Mouse (Mus musculus) CD4-positive, CD25-positive, alpha-beta regulatory T cell, adult 2 months (primary cell): ENCODE results near the gene Myrf.

ENCODE experiments used
- DNase-seq: peaks from one replicate; pipeline ENCODE4 v3.0.0-alpha.2; 2012; ENCODE audit warnings: low read depth, low spot score

Gene Myrf

DNA sequence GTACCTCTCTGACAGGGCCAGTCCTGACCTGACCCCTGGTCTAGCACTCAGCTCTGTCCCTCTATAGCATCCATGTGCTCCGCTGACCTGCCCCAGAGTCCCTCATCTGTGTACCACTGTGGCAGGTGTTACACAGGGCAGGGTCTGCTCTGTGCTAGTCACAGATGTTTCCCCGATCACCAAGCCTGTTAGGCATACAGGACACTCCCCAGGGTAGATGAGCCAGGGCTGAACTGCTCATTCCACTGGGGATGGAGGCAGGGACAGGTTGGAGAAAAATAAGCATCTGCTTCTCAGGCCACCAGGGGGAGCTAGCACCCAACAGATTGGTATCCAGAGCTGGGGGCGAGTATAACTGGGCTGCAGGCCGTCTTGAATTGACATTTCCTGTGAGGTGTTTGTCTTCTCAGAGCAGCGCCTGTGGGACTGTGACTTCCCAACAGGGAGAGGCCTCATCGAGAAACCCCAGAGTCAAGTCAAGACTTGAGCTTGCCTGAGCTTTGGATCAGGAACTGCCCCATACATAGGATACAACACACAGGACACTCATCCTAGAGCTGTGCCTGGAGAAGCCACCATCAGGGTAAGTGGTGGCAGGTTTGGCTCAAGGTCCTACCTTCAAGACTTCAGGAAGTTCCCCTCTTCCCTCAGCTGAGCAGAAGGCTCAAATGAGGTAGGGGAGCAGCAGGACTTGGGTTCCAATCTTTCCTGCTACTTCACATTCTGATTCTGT lies 17.9 kb upstream of the Myrf start:
- DNase-seq = peak; percentile 77

DNA sequence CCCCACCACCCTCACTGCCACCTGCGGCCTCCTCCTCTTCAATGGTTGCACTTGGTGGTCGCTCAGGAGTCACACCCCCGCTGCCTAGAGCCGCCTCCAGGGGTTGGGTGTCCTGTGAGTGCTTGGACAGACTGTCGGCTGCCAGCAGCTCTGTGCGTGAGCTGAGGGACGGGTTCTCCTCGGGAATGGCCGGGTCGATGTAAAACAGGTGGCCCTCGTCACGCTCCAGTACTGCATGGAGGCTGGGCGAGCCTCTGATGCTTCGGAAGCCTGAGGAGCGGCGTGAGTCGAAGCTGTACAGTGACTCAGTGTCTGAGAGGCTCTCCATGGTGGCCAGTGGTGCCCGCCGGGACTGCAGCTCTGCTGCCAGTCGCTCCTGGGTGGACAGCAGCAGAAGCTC lies 7.6 kb upstream of the Myrf start:
- DNase-seq = no peak

DNA sequence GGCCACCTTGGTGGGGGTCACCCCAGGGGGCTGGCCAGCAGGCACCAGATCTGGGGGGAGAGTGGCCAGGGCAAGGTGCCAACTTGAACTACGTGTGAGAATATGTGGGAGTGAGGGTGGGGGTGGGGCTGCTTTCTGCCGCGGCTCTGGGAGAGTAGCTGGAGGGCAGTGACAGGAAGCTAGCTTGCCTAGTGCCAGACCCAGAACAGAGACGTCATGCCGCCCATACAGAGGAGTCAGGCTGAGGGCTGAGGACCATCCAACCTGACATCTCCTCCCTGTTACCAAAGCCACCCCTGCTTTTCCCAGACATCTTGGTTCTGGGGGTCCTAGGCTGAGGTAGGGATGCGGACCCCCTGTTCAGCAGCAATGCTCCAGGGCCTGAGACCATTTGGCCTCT lies 6.6 kb upstream of the Myrf start:
- no peak for DNase-seq

DNA sequence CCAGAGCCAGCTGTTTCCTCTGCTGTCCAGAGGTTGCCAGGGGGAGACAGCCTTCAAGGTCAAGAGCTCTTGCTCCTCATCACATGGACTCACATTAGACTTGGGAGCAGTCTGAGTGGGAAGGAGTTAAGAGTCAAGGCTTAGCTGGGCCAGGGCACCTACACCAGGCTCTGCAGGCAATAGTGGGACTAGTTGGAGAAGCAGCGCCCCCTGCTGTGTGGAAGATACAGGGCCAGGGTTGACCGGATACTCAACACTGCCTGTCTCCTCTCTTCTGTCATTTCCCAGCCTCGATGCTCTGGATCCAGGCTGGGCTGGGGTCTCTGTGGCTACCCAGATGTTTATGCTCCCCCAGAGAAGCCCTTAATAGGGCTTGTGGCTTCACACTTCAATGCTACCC lies 3.6 kb upstream of the Myrf start:
- DNase-seq = peak; percentile 42

DNA sequence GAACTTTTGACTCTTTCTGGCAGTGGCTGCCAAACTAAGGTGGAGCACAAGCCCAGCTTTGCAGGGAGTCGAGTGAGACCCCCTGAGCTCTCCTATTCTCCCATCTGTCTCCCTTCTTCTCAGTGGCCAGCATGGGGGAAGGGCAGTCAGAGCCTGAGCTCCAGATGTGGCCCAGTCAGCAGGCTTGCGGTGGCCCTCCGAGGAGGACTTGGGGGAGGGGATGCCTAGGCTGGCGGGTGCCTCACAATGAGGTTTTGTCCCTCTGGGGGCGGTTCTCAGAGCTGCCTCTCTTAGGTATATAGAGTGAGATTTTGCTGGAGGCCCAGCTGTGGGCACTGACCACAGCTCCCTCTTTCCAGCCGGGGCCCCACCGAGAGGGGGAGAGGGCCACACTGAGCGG lies 2.4 kb upstream of the Myrf start:
- DNase-seq = no peak

DNA sequence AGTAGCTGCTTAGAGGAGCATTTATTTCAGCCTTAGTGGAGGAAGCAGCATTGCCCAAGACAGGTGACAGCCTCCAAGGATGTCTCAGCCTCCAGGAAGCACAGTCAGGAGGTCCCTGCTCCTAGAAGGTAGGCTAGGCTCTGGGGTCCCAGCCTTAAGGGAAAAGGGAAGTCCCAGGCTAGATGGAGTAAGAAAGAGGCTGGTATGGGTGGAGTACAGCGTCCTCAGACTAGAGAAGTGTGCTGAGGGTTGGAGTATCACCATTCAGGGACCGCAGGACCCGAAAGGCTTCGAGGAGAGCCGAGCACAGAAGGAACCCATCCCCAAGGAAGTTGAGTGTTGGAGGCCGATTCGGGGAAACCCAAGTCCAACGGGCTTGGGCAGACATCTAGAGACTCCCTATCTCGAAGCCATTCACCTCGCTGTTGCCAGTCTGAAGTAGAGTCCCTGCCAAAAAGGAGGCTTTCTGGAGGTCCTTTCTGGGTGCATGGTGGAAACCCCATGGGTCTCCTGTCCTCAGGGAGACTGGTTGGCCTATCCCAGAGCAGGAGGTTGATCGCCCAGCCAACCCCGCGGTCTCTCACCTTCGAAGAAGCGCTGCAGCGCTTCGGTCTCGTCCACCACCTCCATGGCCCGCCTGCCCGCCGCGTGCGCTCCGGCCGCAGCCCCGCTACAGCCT lies 434 bp downstream of the Myrf start:
- DNase-seq = no peak

DNA sequence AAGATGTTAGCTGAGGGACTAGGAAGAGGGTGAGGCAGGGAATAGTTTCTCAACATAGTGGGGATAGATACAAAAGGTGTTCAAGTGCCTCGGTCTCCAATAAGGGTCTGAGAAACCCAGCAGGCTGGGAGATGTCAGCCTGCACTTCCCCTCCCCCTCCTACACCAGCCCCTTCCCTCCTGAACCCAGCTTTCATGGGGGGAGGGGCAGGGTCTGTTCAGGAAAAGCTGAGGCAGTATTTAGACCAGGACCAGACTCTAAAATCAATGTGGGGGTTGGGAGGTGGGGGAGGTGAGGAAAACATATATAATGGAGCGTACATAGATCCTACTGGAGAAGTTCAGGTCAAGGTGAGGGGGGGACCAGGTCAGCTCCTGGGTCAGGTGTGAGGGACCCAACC lies 1.1 kb downstream of the Myrf start:
- no peak for DNase-seq

DNA sequence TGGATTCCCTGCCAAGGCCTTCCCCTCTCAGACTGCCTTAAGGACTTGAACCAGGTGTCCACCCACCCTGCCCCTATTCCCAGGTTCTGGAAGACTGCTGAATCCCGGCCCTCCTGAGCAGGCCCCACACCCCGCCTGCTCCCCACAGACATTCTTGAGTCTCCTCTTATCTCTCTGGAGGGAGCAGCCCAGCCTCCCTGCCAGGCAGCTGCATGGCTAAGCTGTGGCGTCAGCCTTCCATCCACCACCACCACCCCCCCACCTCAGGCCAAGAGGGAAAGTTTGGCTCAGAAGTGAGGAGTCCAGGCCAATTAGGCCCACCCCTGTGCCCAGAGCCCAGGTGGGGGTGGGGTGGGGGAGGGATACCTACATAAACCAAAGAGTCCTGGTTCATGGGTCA lies 2.1 kb downstream of the Myrf start:
- no peak for DNase-seq

DNA sequence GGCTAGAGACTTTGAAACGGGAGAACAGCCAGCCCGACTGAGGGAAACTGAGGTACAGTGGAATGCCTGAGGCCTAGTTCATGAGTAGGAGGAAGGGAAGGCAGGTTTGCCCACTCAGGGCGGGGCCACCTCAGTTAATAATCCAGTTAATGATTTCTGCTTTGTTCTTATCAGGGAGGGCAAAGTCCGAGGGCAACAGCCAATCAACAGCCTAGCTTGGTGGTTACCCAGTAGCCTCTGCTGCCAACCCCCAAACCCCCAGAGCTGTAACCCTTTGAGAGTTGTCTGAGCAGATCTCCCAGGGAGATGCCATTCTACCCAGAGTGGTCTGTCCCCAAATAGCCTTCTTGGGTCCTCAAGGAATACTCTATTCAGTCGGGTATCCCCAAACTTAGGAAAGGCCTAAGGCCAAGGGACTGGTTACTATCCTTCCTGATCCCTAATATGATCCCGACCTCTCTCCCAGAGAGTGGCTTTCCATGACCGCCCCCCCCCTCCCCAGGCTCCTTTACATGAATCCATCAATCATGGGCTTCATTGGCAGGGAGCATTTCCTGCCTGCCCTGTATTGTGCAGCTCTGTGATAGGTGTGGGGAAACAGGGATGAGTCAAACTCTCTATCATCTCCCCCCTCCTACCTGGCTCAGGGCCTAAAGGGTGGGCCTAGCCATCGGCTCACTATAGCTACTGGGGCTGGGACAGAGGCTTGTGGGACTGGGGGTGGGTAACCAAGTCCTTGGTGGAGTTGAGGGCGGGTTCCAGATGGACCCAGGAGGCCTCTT lies 4.6 kb downstream of the Myrf start:
- DNase-seq = no peak

DNA sequence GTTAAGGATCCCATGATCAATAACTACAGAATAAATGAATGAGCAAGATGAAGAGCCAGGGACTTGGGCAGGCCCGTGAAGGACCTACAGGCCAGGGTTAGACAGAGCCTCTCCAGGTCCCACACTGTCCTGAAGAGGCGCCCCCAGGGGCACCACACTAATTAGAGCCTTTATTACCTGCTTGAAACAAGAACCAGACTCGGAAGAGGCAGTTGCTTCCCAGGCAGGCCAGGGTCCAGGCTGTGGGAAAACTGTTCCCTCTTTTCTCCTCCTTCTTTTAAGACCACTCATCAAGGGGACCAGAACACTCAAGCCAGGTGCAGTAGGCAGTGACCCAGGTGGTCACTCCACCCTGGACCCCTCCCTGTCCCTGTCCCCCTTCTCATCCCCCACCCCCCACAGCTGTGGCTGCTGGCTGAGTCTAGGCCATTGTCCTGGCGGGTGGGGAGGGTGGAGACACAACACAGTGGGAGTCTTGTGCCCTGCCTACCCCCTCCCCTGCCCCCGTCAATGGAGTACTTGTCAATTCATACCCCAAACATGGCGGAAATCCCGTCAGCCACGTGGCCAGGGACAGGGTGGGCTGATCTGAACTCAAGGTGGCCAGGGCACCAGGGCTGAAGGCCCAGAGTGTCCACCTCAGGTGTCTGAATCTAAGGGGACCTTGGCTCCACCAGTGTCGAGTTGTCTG lies 8.1 kb downstream of the Myrf start:
- DNase-seq = no peak

DNA sequence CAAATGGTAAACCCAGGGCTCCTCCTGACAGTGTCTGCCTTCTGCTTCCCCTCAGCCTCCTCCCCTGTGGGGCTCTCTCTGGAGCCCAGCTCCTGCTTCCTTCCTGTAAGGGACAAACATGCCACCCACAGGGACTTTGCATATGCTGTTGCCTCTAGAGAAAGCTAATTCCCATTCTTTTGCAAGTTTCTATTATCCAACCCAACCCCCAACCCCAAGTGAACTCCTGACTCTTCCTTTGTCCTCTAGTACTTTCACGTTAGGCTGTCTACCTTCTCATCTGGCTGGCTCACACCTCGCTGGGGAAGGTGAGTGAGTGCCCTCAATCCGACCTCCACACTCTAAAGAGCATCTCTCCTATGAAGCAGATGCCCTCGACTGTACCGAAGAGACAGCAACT lies 8.7 kb downstream of the Myrf start:
- DNase-seq = no peak

DNA sequence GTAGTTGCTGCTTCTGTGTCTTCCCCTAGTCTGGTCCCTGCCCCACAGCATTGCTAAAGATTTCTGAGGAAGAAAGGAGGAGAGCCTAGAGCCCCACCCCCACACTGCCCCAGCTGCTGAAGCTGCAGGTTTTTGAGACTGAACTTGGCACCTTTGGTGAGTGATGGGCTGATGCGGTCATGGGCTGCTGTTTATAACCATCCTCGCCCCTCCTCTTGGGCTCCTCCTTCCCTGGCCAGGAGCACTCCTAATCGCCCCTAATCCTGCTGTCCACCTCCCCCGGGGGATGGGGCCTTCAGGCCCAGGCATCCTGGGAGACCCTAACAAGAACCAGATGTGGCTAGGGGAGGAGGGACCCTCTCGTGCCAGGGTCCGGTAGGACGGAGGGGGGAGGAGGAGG lies 9.5 kb downstream of the Myrf start:
- no peak for DNase-seq

DNA sequence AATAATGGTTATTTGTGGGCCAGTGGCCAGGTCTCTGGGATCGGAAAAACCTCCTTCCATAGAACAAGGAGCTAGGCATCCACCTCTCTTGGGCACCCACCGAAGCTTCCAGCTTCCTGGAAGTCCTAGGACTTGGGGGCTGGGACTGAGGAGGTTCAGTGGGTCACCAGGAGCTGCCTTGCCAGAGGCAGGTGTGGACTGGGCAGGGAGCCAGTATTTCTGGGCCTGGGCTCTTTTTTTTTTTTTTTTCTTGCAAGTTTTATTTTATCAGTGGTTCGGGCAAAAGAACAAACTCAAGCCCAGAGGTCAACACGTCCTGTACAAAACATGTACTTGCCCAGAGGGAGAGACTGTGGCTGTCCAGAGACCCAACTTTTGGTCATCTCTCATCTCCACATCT lies 14.8 kb downstream of the Myrf start:
- no peak for DNase-seq

DNA sequence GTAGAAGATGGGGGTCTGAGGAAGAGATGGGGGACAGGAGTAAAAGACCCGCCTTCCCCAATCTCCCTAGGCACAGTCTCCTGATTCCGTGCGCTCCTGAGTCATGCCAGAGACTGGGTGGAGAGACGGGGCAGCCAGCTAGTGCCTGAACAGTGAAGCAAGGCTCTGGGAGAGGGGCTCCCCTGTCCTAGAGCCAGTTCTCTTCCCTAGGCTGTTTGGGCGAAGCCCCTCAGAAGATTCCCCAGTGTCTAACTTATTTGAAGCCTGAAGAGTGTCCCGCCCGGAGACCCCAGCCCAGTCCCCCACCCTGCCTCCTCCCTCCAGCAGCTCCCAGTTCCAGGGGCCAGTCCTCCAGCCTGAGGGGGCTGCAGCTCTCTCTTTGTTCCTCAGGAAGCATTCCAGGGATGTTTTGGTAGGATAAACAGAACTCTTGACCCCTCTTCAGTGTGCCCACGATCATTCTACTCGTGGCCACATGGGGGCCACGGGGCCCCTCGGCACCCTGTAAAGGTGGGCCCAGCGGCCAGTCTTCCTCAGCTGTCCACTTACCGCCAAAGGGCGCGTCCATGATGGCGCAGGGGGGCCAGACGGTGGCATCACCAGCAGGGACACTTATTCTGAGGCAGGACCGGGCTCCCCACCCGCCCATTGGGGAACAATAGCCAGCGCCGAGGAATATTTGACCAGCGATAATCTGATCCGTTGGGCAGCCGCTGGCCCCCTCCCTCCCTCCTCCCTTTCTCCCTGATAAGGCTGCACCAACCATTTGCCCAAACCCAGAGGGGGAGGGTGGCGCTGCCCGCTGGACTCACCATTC lies 15.7 kb downstream of the Myrf start:
- DNase-seq = no peak

DNA sequence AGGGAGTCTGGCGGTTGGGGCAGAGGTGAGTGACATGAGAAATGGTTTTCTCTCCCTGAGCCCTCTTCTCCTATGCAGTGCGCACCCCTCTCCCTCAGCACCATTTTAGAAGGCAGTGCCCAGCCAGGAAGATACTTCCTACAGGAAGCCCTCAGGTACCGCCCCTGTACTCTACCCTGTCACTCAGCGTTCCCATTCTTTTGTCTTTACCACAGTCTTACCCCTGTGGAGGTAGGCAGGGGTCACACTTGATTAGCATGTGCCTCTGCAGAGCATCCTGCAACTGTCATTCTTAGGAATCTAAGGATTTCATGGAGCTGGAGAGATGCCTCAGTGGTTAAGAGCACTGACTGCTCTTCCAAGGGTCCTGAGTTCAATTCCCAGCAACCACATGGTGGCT lies 17.0 kb downstream of the Myrf start:
- DNase-seq = no peak

DNA sequence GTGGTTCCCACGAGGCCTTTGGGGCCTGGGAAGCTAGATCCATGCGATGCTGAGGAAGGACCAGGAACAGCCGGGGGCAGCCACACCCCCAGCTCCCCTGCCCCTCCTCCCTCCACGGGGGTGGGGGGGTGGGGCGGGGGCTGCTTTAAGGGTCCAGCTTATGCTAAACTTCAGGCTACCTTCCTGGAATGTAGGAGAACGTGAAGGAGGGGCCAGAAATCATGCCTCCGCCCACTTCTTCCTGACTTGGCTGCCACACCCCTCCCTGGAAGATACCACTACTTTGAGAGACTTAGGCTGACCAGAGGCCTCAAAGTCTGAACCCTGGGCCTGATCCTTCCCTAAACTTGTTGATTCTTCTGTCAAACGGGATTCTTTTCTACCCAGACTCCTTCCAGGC lies 17.9 kb downstream of the Myrf start:
- DNase-seq = no peak

DNA sequence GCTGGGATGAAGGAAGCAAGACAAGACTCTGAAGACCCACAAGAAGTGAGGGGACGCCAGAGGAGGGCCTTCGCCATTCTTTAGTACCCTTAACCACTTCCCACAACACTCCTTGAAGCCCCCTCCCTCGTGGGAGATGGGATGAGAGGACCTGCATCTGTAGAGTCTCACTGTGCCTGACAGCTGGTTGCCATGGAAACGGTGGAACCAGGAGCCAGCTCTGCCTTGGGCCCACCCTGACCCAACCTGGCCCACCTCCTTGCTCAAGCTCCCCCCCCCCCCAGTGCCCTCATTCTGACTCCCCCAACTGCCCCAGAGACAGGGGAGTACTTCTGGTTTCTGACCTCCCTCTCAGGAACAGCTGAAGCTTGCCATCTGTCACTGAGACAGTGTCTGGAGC lies 19.0 kb downstream of the Myrf start:
- no peak for DNase-seq

DNA sequence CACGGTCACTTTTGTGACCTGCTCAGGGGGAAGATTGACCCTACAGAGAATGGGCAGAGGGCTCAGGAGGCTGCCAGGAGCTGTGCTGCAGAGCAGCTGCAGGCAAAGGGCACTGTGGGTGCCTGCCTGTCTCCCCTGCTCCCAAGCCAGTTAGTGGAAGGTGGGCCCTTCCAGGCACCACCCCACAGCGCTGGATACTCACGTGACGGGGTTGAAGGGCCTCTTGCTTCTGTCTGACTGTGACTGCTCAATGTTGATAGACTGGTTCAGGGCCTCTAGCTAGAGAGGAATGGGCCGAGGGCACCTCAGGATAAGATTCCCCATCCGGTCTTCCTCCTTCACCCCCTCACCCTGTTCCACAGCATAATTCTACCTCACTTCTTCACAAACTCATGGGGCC lies 21.0 kb downstream of the Myrf start:
- DNase-seq = no peak

DNA sequence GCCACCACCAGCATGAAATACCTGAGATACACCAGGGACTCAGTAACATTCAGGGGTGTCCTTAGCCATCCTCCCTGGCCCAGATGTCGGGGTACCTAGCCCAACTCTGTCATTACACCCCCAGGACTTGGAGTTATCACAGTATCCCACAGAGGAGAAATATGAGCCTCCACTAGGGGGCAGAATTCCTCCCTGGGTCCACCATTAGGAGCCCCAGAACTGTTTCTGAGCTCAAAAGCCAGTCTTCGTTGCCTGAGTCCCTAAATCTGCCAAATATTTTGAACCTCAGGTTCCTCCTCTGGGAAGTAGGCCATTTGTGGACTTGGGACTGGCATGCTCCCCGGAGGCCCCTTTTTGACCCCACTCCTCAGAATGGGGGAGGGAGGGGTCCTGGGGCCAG lies 21.4 kb downstream of the Myrf start:
- peak; percentile 66 for DNase-seq

DNA sequence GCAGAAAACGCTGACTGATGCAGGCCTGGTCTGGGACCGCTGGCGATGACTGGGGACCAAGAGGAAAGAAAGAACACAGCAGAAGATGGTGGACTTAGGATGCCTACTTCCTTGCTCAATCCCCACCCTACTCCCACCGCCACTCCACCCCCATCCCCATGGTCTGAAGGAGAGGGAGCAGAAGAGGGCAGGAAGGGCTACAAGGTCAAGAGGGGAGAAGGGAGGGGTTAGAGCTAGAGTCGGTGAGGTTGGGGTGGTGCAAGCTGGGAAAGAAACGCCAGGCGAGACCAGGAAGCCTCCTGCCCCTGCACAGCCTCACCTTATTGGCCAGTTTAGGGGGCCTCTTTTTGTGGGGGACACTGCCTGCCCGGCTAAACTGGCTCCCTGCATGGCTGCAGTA lies 24.4 kb downstream of the Myrf start:
- no peak for DNase-seq

DNA sequence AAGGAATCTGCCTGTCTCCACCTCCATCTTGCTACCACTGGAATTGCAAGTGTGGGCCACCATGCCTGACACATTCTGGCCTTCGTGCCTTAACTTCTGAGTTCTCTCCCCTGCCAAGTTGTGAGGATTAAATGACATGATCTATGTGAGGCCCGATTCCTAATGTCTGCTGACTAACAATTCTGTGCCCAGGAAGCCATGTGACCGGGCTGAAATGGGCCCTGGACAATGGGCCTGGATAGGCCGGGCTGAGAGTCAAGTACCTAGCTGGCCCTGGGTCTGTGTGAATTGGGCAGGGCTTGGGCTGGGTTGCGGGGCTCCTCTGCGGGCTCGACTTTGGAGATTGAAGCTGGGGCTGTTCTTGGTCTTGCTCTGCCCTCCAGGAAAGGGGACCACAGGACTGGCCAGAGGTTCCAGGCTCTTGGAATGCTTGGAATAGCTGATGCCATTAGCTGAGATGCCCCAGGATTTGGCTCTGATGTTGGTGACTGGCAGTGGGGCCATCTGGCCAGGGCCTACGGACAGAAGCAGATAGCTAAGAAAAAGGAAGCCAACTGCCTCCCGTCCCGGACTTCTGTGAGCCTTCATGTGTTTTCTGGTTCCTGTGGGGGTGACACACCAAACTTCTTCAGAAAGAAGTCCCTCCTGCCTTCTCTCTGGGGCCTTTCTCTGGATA lies 26.6 kb downstream of the Myrf start:
- no peak for DNase-seq
